Mouse (Mus musculus) CH12.LX (cell line): ENCODE measurements at regions not wholly inside any gene's neighbourhood (a gene's known extent, or its start where the extent isn't known, plus 50 kb on each side); places are given as distances from the start of the nearest gene placed in this dataset.

Experiments
- DNase-seq: peaks from one replicate; pipeline ENCODE4 v3.0.0-alpha.2; 2013; ENCODE audit errors: extremely low read depth
- H3K27ac ChIP-seq: 2 replicates; pipeline ENCODE4 v1.5.1; 2012; ENCODE audit warnings: low read depth, mild to moderate bottlenecking, control low read depth, moderate library complexity; ENCODE audit not compliant: insufficient read depth
- H3K27me3 ChIP-seq: replicated peaks from 2 replicates; pipeline ENCODE3; 2012; ENCODE audit warnings: inconsistent platforms
- H3K36me3 ChIP-seq, 2 experiments: replicated peaks in 1 of 2; 2 replicates each; pipeline versions ENCODE3 to v1.6.1; 2012; ENCODE audit warnings: inconsistent platforms in 1 of 2, low read length in 1 of 2, mild to moderate bottlenecking in 1 of 2, mixed read lengths in 1 of 2, moderate library complexity in 1 of 2; ENCODE audit not compliant: control insufficient read depth in 1 of 2, insufficient read depth in 1 of 2
- H3K4me1 ChIP-seq, 2 experiments: 2 replicates each; pipeline ENCODE4 v1.6.1; 2012; ENCODE audit warnings: inconsistent platforms in 1 of 2, moderate library complexity in 1 of 2; ENCODE audit not compliant: insufficient read depth in 2 of 2, control insufficient read depth in 1 of 2
- H3K4me2 ChIP-seq: 2 replicates; pipeline ENCODE4 v1.6.1; 2012; ENCODE audit warnings: low read depth, mild to moderate bottlenecking, control low read depth; ENCODE audit not compliant: poor library complexity, insufficient read depth, severe bottlenecking
- H3K4me3 ChIP-seq, 3 experiments: fragments of 150-350 bp in 1 of 3; sonication (generic) in 1 of 3; replicated peaks in 1 of 3; 2 replicates each; pipeline versions ENCODE3 to v1.5.1; 2011 to 2012; ENCODE audit warnings: low read depth in 2 of 3, low read length in 2 of 3, mild to moderate bottlenecking in 2 of 3, moderate library complexity in 2 of 3, control low read depth in 1 of 3, improper control_type of control experiment in 1 of 3, inconsistent platforms in 1 of 3, mixed read lengths in 1 of 3; ENCODE audit not compliant: poor library complexity in 1 of 3
- H3K79me2 ChIP-seq: replicated peaks from 2 replicates; pipeline ENCODE4 v1.6.1; 2012; ENCODE audit warnings: mild to moderate bottlenecking, moderate library complexity; ENCODE audit not compliant: control insufficient read depth, poor library complexity, insufficient read depth, severe bottlenecking; ENCODE audit errors: extremely low read depth
- H3K9ac ChIP-seq: 2 replicates; pipeline ENCODE4 v1.6.1; 2012; ENCODE audit warnings: low read depth, mild to moderate bottlenecking, control low read depth, moderate library complexity; ENCODE audit not compliant: insufficient read depth
- H3K9me3 ChIP-seq: replicated peaks from 2 replicates; pipeline ENCODE3; 2012; ENCODE audit warnings: low read length, inconsistent platforms, mixed read lengths
- EP300 ChIP-seq: IDR thresholded peaks from 2 replicates; pipeline ENCODE4 v1.6.1; 2011; ENCODE audit warnings: low read length, improper control_type of control experiment
- JUN ChIP-seq: IDR thresholded peaks from 2 replicates; pipeline ENCODE4 v1.6.1; 2011; ENCODE audit warnings: low read depth, mild to moderate bottlenecking, low read length, improper control_type of control experiment, moderate library complexity; ENCODE audit not compliant: insufficient read depth
- JUND ChIP-seq: conservative IDR thresholded peaks from 2 replicates; pipeline ENCODE4 v1.6.1; 2011; ENCODE audit warnings: low read depth, low read length, improper control_type of control experiment
- KAT2A ChIP-seq: IDR thresholded peaks from 2 replicates; pipeline ENCODE4 v1.6.1; 2012; ENCODE audit warnings: low read length, improper control_type of control experiment, inconsistent platforms; ENCODE audit not compliant: insufficient replicate concordance
- MAFK ChIP-seq: IDR thresholded peaks from 2 replicates; pipeline ENCODE4 v1.6.1; 2011; ENCODE audit warnings: low read length, improper control_type of control experiment; ENCODE audit not compliant: insufficient replicate concordance
- MAZ ChIP-seq: IDR thresholded peaks from 2 replicates; pipeline ENCODE4 v1.6.1; 2012; ENCODE audit warnings: low read depth, mild to moderate bottlenecking, inconsistent platforms, low read length, improper control_type of control experiment, moderate library complexity
- MEF2A ChIP-seq: IDR thresholded peaks from 2 replicates; pipeline ENCODE4 v1.6.1; 2014; ENCODE audit warnings: low read depth, mild to moderate bottlenecking, inconsistent platforms, low read length, improper control_type of control experiment, borderline replicate concordance
- MYC ChIP-seq: IDR thresholded peaks from 2 replicates; pipeline ENCODE4 v1.6.1; 2011; ENCODE audit warnings: low read depth, mild to moderate bottlenecking, improper control_type of control experiment, low read length
- NELFE ChIP-seq: IDR thresholded peaks from 2 replicates; pipeline ENCODE4 v1.6.1; 2011; ENCODE audit warnings: low read depth, low read length, improper control_type of control experiment
- PAX5 ChIP-seq: IDR thresholded peaks from 2 replicates; pipeline ENCODE4 v1.6.1; 2012; ENCODE audit warnings: low read length, inconsistent platforms, mixed read lengths
- POLR2AphosphoS2 ChIP-seq: IDR thresholded peaks from 2 replicates; pipeline ENCODE4 v1.6.1; 2011; ENCODE audit warnings: low read depth, low read length, improper control_type of control experiment
- RAD21 ChIP-seq: IDR thresholded peaks from 2 replicates; pipeline ENCODE4 v1.6.1; 2011; ENCODE audit warnings: low read depth, mild to moderate bottlenecking, low read length, improper control_type of control experiment, moderate library complexity
- SIN3A ChIP-seq: IDR thresholded peaks from 2 replicates; pipeline ENCODE4 v1.6.1; 2012; ENCODE audit warnings: low read length, improper control_type of control experiment, inconsistent platforms
- TCF12 ChIP-seq: IDR thresholded peaks from 2 replicates; pipeline ENCODE4 v1.6.1; 2014; ENCODE audit warnings: low read depth, mild to moderate bottlenecking, inconsistent platforms, low read length, improper control_type of control experiment
- UBTF ChIP-seq: IDR thresholded peaks from 2 replicates; pipeline ENCODE4 v1.6.1; 2012; ENCODE audit warnings: low read depth, mild to moderate bottlenecking, inconsistent platforms, low read length, improper control_type of control experiment, moderate library complexity
- USF1 ChIP-seq: IDR thresholded peaks from 2 replicates; pipeline ENCODE4 v1.6.1; 2014; ENCODE audit warnings: low read depth, mild to moderate bottlenecking, inconsistent platforms, low read length, improper control_type of control experiment
- USF2 ChIP-seq: conservative IDR thresholded peaks from 2 replicates; pipeline ENCODE4 v1.6.1; 2011; ENCODE audit warnings: low read depth, low read length, improper control_type of control experiment
- ZC3H11A ChIP-seq: IDR thresholded peaks from 2 replicates; pipeline ENCODE4 v1.6.1; 2012; ENCODE audit warnings: low read depth, mild to moderate bottlenecking, inconsistent platforms, low read length, improper control_type of control experiment
- ZKSCAN1 ChIP-seq: IDR thresholded peaks from 2 replicates; pipeline ENCODE4 v1.6.1; 2012; ENCODE audit warnings: low read depth, inconsistent platforms, low read length, improper control_type of control experiment, borderline replicate concordance
- ZMIZ1 ChIP-seq: IDR thresholded peaks from 2 replicates; pipeline ENCODE4 v1.6.1; 2012; ENCODE audit warnings: low read depth, mild to moderate bottlenecking, inconsistent platforms, low read length, improper control_type of control experiment
- ZNF384 ChIP-seq: IDR thresholded peaks from 2 replicates; pipeline ENCODE4 v1.6.1; 2012; ENCODE audit warnings: low read depth, low read length, improper control_type of control experiment, inconsistent platforms
- dilution Hi-C: fragments of 300-500 bp; cut with MboI; formaldehyde crosslinking; loops from 2 replicates; pipeline ENCODE4 v1.14.3; 2020; ENCODE audit warnings: low sequenced_read_pairs; ENCODE audit not compliant: extremely low pct_unique_long_range_greater_than_20kb, extremely low pct_ligation_motif_present
- in situ Hi-C: fragments of 300-500 bp; cut with MboI; formaldehyde crosslinking; loops from 3 replicates; pipeline ENCODE4 v1.14.3; 2019; ENCODE audit warnings: low sequenced_read_pairs, low pct_ligation_motif_present, low pct_unique_long_range_greater_than_20kb, mixed read lengths

GRCm38 (mm10) chr12:107652126-107652728 is 163.8 kb downstream of the 3110018I06Rik start:
- no peaks in the 10 kb centered on the region for H3K79me2 ChIP-seq
- H3K4me2 ChIP-seq: no peak overlapping the region
- no peak overlapping the region for H3K9ac ChIP-seq
- in situ Hi-C loops: no loop called here
- no peak overlapping the region for H3K27ac ChIP-seq
- peaks cover 85% of the 10 kb centered on the region for H3K9me3 ChIP-seq
- no peak overlapping the region for H3K4me3 ChIP-seq
- no peak for DNase-seq
- H3K4me1 ChIP-seq: no peaks in the 10 kb centered on the region
- dilution Hi-C loops: no loop called here
- TF ChIP-seq MAZ (no peak), ZKSCAN1 (no peak), KAT2A (no peak), ZC3H11A (no peak), USF1 (no peak), MYC (no peak), UBTF (no peak), USF2 (no peak), TCF12 (no peak), NELFE (no peak)
- no peaks in the 10 kb centered on the region for H3K27me3 ChIP-seq
- H3K36me3 ChIP-seq: no peaks in the 10 kb centered on the region

GRCm38 (mm10) chr12:107653131-107653530 is 164.7 kb downstream of the 3110018I06Rik start:
- H3K9me3 ChIP-seq: peaks cover 88% of the 10 kb centered on the region
- in situ Hi-C loops: no loop called here
- H3K4me2 ChIP-seq: no peak overlapping the region
- H3K4me3 ChIP-seq: no peak overlapping the region
- H3K36me3 ChIP-seq: no peaks in the 10 kb centered on the region
- H3K4me1 ChIP-seq: no peaks in the 10 kb centered on the region
- no peaks in the 10 kb centered on the region for H3K27me3 ChIP-seq
- no peak for DNase-seq
- no peak overlapping the region for H3K9ac ChIP-seq
- no peak for TF ChIP-seq POLR2AphosphoS2
- TF ChIP-seq, all 38 proteins: peak for 0
- Histone ChIP-seq H3K79me2 (no peaks in the 10 kb centered on the region), H3K27ac (no peak overlapping the region)
- dilution Hi-C loops: no loop called here

DNA sequence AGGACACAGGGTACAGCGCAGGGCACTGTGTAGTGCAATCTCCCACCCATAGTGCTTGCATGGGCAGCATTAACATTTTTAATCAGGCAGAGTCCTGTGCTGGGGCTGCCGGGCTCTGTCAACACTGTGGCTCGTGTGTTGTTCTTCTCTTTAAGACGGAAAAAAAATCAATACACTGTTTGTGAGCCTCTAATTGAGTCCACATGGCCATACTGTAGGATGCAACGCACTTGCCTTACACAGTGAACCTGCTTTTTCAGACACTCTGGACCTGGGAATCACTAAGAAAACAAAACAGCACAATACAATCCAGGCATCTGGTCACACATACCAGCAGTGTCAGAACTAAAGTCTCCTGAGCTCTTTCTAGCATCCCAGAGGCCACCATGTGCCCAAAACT is 168.4 kb downstream of the 3110018I06Rik start:
- Histone ChIP-seq H3K4me3 (no peak overlapping the region), H3K4me2 (no peak overlapping the region), H3K79me2 (no peaks in the 10 kb centered on the region), H3K27ac (no peak overlapping the region), H3K9ac (no peak overlapping the region), H3K27me3 (no peaks in the 10 kb centered on the region), H3K36me3 (no peaks in the 10 kb centered on the region), H3K4me1 (no peaks in the 10 kb centered on the region), H3K9me3 (peaks cover 85% of the 10 kb centered on the region)
- in situ Hi-C loops: no loop called here
- no peak for DNase-seq
- TF ChIP-seq MYC (no peak), ZC3H11A (no peak), TCF12 (no peak), USF2 (no peak), NELFE (no peak), ZMIZ1 (no peak), SIN3A (no peak), ZKSCAN1 (no peak), JUN (no peak), MEF2A (no peak), PAX5 (no peak), ZNF384 (no peak), USF1 (no peak), EP300 (no peak), MAFK (no peak), RAD21 (no peak), POLR2AphosphoS2 (no peak), JUND (no peak), KAT2A (no peak)
- dilution Hi-C loops: no loop called here
